Mouse (Mus musculus): ENCODE measurements at regions not wholly inside any gene's neighbourhood (a gene's known extent, or its start where the extent isn't known, plus 50 kb on each side); places are given as distances from the start of the nearest gene placed in this dataset.

DNA sequence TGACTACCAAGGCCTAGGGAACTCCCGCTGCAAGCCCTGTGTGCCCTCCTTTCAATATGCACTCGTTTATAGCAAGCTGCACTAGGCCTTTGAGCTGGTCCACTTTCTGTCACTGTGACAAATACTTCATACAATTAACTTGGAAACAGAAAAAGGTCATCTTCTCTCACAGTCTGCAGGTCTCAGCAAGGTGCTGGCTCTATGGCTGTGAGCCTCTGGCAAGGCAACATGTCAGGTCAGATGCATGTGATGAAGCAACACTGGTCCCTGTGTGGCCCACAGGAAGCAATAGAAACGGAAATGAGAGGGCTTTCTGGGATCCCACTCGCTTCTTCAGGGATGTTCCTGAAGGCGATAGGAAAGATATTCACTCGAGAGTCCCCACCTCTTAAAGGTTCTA, 245.9 kb upstream of the Zmiz1 start:
- TF ChIP-seq CTCF (IDR thresholded peaks at IDR 0.05; ENCODE audit: low read depth) (no peak), EP300 (IDR thresholded peaks at IDR 0.05; ENCODE audit: low read depth) (no peak)
